Mouse (Mus musculus) Muller cell, postnatal 12 days (primary cell): ENCODE data around the gene Itga9.

Experiments used
- DNase-seq: peaks from one replicate; pipeline ENCODE4 v3.0.0-alpha.2; 2015; ENCODE audit errors: inconsistent ontology term

Gene Itga9

GRCm38 (mm10) chr9:118948486-118948885, 342.0 kb downstream of the Itga9 start:
- DNase-seq, result no peak

GRCm38 (mm10) chr9:118949124-118949523, 342.6 kb downstream of the Itga9 start:
- DNase-seq, result no peak

- DNase-seq, result no peak
Measured at GRCm38 (mm10) chr9:118949654-118950053, 343.2 kb downstream of the Itga9 start.

- DNase-seq, result no peak
Measured at GRCm38 (mm10) chr9:118950061-118950460, 343.6 kb downstream of the Itga9 start.
